Mouse (Mus musculus): ENCODE results near the gene Pik3r2. TPM values are rescaled to one million over a fixed set of nuclear protein-coding genes. Genes with fewer than 3 reads are reported as not detected.

The Pik3r2 gene
- polyA plus RNA-seq, 1 experiment from 2014 or later, result 30.1 TPM

DNA sequence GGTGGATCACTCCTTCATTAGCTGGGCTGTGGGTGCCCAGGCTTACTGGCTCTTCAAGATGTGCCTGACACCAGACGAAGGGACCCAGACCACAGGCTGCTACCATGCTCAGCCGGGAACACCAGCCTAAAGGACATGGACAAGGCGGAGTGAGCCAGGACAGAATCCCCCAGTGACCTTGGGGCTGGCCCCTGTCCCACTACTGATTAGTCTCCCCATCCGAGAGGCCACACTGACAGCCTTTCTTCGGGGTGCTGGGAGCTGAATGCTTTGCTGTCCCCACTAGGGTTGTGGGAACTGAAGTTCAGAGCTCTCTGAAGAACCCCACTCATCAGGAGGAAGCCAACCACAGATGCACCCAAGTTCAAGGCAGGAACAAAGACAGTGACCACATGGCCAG lies 1.3 kb downstream of the Pik3r2 start:
- H3K27me3 ChIP-seq (ENCODE audit: control insufficient read depth, insufficient read depth, low read length), result no peaks in the 10 kb centered on the region
- ATAC-seq (replicated peaks; ENCODE audit: insufficient number of reproducible peaks, low FRiP score, low TSS enrichment, low read depth) (no peak), DNase-seq (ENCODE audit: low spot score) (no peak)
- H3K4me3 ChIP-seq (ENCODE audit: low read depth, low read length), result peak overlapping the region; percentile 72
- WGBS, result 89% methylated on average over 5 of the region's 5 CpGs
- peak overlapping the region; percentile 28 for H3K9ac ChIP-seq (replicated peaks; ENCODE audit: low read length)
- no peaks in the 10 kb centered on the region; the same call in 1 of the 2 replicates for H3K4me1 ChIP-seq (ENCODE audit: control insufficient read depth, insufficient read depth, low read length)
- peaks cover 2% of the 10 kb centered on the region for H3K36me3 ChIP-seq (replicated peaks; ENCODE audit: control insufficient read depth, insufficient read depth, low read depth, low read length)
- H3K4me2 ChIP-seq (ENCODE audit: low read depth, low read length), result peak overlapping the region; percentile 86; the same call in 1 of the 2 replicates
- H3K27ac ChIP-seq (replicated peaks; ENCODE audit: low read depth, low read length), result no peak overlapping the region
- H3K9me3 ChIP-seq (replicated peaks; ENCODE audit: control insufficient read depth, low read length), result no peaks in the 10 kb centered on the region

- no peak overlapping the region; the same call in 1 of the 2 replicates for H3K9ac ChIP-seq (replicated peaks; ENCODE audit: low read length)
These were observed 1.8 kb downstream of the Pik3r2 start for GRCm38 (mm10) chr8:70774740-70775139.

GRCm38 (mm10) chr8:70773833-70774232 lies 2.7 kb downstream of the Pik3r2 start:
- no peak overlapping the region for H3K4me2 ChIP-seq (ENCODE audit: low read depth, low read length)
- H3K9me3 ChIP-seq (replicated peaks; ENCODE audit: control insufficient read depth, low read length), result no peaks in the 10 kb centered on the region
- H3K4me1 ChIP-seq (ENCODE audit: control insufficient read depth, insufficient read depth, low read length), result no peaks in the 10 kb centered on the region; the same call in 1 of the 2 replicates
- H3K36me3 ChIP-seq (replicated peaks; ENCODE audit: control insufficient read depth, insufficient read depth, low read depth, low read length), result peaks cover 5% of the 10 kb centered on the region
- DNase-seq (ENCODE audit: low spot score) (no peak), ATAC-seq (replicated peaks; ENCODE audit: insufficient number of reproducible peaks, low FRiP score, low TSS enrichment, low read depth) (no peak)
- H3K4me3 ChIP-seq (ENCODE audit: low read depth, low read length), result 0 out of 2 replicates have a peak overlapping the region, but pooled peaks have one; percentile 4
- 82% methylated on average over 9 of the region's 9 CpGs for WGBS
- no peak overlapping the region for H3K27ac ChIP-seq (replicated peaks; ENCODE audit: low read depth, low read length)
- no peak overlapping the region; the same call in 1 of the 2 replicates for H3K9ac ChIP-seq (replicated peaks; ENCODE audit: low read length)
- no peaks in the 10 kb centered on the region for H3K27me3 ChIP-seq (ENCODE audit: control insufficient read depth, insufficient read depth, low read length)

More at GRCm38 (mm10) chr8:70774740-70775139, 1.8 kb downstream of the Pik3r2 start:
- H3K27ac ChIP-seq (replicated peaks; ENCODE audit: low read depth, low read length), result no peak overlapping the region
- H3K4me2 ChIP-seq (ENCODE audit: low read depth, low read length), result no peak overlapping the region; the same call in 1 of the 2 replicates
- WGBS, result 95% methylated on average over 18 of the region's 18 CpGs
- H3K4me3 ChIP-seq (ENCODE audit: low read depth, low read length), result no peak overlapping the region
- H3K9me3 ChIP-seq (replicated peaks; ENCODE audit: control insufficient read depth, low read length), result no peaks in the 10 kb centered on the region
- no peak for DNase-seq (ENCODE audit: low spot score)
- H3K27me3 ChIP-seq (ENCODE audit: control insufficient read depth, insufficient read depth, low read length), result no peaks in the 10 kb centered on the region
- no peaks in the 10 kb centered on the region; the same call in 1 of the 2 replicates for H3K4me1 ChIP-seq (ENCODE audit: control insufficient read depth, insufficient read depth, low read length)
- peaks cover 3% of the 10 kb centered on the region for H3K36me3 ChIP-seq (replicated peaks; ENCODE audit: control insufficient read depth, insufficient read depth, low read depth, low read length)
- no peak for ATAC-seq (replicated peaks; ENCODE audit: insufficient number of reproducible peaks, low FRiP score, low TSS enrichment, low read depth)

- ATAC-seq (replicated peaks; ENCODE audit: insufficient number of reproducible peaks, low FRiP score, low TSS enrichment, low read depth) (no peak), DNase-seq (ENCODE audit: low spot score) (no peak)
- Histone ChIP-seq H3K9ac (replicated peaks; ENCODE audit: low read length) (no peak overlapping the region), H3K4me3 (ENCODE audit: low read depth, low read length) (no peak overlapping the region), H3K36me3 (replicated peaks; ENCODE audit: control insufficient read depth, insufficient read depth, low read depth, low read length) (peaks cover 8% of the 10 kb centered on the region), H3K27me3 (ENCODE audit: control insufficient read depth, insufficient read depth, low read length) (no peaks in the 10 kb centered on the region), H3K27ac (replicated peaks; ENCODE audit: low read depth, low read length) (no peak overlapping the region), H3K4me1 (ENCODE audit: control insufficient read depth, insufficient read depth, low read length) (no peaks in the 10 kb centered on the region; the same call in 1 of the 2 replicates), H3K9me3 (replicated peaks; ENCODE audit: control insufficient read depth, low read length) (no peaks in the 10 kb centered on the region), H3K4me2 (ENCODE audit: low read depth, low read length) (no peak overlapping the region)
- 92% methylated on average over 5 of the region's 5 CpGs for WGBS
These were observed 3.1 kb downstream of the Pik3r2 start for GRCm38 (mm10) chr8:70773410-70773809.

DNA sequence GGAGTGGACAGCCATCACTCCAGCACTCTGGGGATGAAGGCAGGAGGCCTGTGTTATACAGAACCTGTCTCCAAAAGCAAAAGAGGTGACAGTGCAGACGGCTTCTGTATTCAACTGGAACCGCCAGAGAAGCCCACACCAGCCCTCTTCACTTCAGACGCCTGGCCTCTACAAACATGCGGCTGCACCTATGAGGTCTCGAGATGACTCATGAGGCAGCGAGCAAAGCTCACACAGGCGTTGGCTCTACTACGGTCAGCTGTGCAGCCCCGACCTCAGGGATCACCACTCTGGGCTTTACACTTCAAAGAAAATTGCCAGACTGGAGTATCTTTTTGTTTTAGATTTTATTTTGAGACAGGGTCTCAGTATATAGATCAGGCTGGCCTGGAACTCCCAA lies 3.6 kb downstream of the Pik3r2 start:
- Histone ChIP-seq H3K4me1 (ENCODE audit: control insufficient read depth, insufficient read depth, low read length) (no peaks in the 10 kb centered on the region; the same call in 1 of the 2 replicates), H3K9ac (replicated peaks; ENCODE audit: low read length) (no peak overlapping the region), H3K4me3 (ENCODE audit: low read depth, low read length) (no peak overlapping the region), H3K9me3 (replicated peaks; ENCODE audit: control insufficient read depth, low read length) (no peaks in the 10 kb centered on the region), H3K4me2 (ENCODE audit: low read depth, low read length) (no peak overlapping the region), H3K36me3 (replicated peaks; ENCODE audit: control insufficient read depth, insufficient read depth, low read depth, low read length) (peaks cover 10% of the 10 kb centered on the region), H3K27me3 (ENCODE audit: control insufficient read depth, insufficient read depth, low read length) (no peaks in the 10 kb centered on the region), H3K27ac (replicated peaks; ENCODE audit: low read depth, low read length) (no peak overlapping the region)
- DNase-seq (ENCODE audit: low spot score), result no peak
- no peak for ATAC-seq (replicated peaks; ENCODE audit: insufficient number of reproducible peaks, low FRiP score, low TSS enrichment, low read depth)
- 88% methylated on average over 9 of the region's 9 CpGs for WGBS

DNA sequence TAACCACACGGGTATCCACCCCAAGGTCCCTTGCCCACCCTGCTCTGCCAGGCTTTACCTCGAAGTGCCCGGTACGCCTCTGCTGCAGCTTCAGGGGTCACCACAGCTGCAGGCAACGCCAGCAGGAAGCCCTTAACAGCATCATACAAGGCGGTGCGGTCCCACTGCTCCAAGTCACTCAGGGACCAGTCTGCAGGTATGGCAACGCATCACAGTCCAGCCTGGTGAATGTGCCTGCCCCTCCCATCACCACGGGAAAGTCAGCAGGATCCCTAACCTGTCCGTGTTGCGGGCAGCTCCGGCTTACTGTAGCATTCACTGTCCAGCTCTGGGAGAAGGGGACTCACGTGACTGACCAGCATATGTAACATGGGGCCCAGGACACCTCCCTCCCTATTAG lies 4.4 kb downstream of the Pik3r2 start:
- no peak overlapping the region for H3K4me2 ChIP-seq (ENCODE audit: low read depth, low read length)
- no peaks in the 10 kb centered on the region; the same call in 1 of the 2 replicates for H3K4me1 ChIP-seq (ENCODE audit: control insufficient read depth, insufficient read depth, low read length)
- H3K4me3 ChIP-seq (ENCODE audit: low read depth, low read length), result no peak overlapping the region
- no peak for ATAC-seq (replicated peaks; ENCODE audit: insufficient number of reproducible peaks, low FRiP score, low TSS enrichment, low read depth)
- no peaks in the 10 kb centered on the region for H3K9me3 ChIP-seq (replicated peaks; ENCODE audit: control insufficient read depth, low read length)
- no peak overlapping the region for H3K9ac ChIP-seq (replicated peaks; ENCODE audit: low read length)
- H3K36me3 ChIP-seq (replicated peaks; ENCODE audit: control insufficient read depth, insufficient read depth, low read depth, low read length), result peaks cover 10% of the 10 kb centered on the region
- WGBS, result 96% methylated on average over 13 of the region's 13 CpGs
- H3K27ac ChIP-seq (replicated peaks; ENCODE audit: low read depth, low read length), result no peak overlapping the region
- no peak for DNase-seq (ENCODE audit: low spot score)
- no peaks in the 10 kb centered on the region for H3K27me3 ChIP-seq (ENCODE audit: control insufficient read depth, insufficient read depth, low read length)

DNA sequence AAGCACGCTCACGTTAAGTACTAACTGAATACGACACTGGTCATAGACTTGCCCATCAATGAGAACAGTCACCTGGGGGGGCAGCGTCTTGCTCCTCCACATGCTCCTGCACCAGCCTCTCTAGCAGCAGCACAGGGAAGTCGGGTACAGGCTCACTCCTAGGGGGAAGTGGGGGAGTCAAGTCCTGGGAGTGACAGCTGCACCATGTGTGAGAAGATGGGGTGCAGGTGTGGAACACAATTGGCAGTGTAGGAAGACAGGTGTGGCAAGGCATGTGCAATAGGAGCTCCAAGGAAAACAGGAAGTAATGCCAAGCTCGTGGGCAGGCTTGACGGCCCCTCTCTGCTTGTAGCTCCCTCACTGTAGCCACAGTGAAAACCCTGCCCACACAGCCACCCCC lies 5.3 kb downstream of the Pik3r2 start:
- peaks cover 3% of the 10 kb centered on the region for H3K4me1 ChIP-seq (ENCODE audit: control insufficient read depth, insufficient read depth, low read length)
- 85% methylated on average over 7 of the region's 7 CpGs for WGBS
- DNase-seq (ENCODE audit: low spot score) (no peak), ATAC-seq (replicated peaks; ENCODE audit: insufficient number of reproducible peaks, low FRiP score, low TSS enrichment, low read depth) (no peak)
- no peak overlapping the region for H3K9ac ChIP-seq (replicated peaks; ENCODE audit: low read length)
- H3K4me3 ChIP-seq (ENCODE audit: low read depth, low read length), result no peak overlapping the region
- no peak overlapping the region for H3K27ac ChIP-seq (replicated peaks; ENCODE audit: low read depth, low read length)
- no peaks in the 10 kb centered on the region for H3K27me3 ChIP-seq (ENCODE audit: control insufficient read depth, insufficient read depth, low read length)
- peaks cover 10% of the 10 kb centered on the region for H3K36me3 ChIP-seq (replicated peaks; ENCODE audit: control insufficient read depth, insufficient read depth, low read depth, low read length)
- H3K4me2 ChIP-seq (ENCODE audit: low read depth, low read length), result no peak overlapping the region
- no peaks in the 10 kb centered on the region for H3K9me3 ChIP-seq (replicated peaks; ENCODE audit: control insufficient read depth, low read length)

DNA sequence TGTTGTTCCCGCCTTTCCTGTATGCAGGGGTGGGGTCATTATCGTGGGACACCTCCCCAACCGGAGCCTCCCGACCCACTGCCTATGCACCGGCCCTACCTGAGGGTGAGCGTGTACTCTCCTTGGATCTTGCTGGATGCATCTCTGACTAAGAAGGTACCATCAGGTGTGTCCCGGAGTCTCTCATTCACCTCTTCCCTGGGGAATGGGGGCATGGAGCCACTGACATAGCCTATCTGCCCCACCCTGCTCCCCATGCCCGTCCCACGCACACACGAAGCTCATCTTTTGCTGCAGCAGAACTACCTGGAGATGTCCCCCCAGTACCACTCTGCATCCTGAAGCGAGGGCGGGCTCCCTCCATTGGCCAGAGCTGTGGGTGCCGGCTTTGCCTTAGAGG lies 5.8 kb downstream of the Pik3r2 start:
- H3K4me2 ChIP-seq (ENCODE audit: low read depth, low read length), result no peak overlapping the region
- 94% methylated on average over 13 of the region's 13 CpGs for WGBS
- H3K4me1 ChIP-seq (ENCODE audit: control insufficient read depth, insufficient read depth, low read length), result peaks cover 3% of the 10 kb centered on the region
- H3K27me3 ChIP-seq (ENCODE audit: control insufficient read depth, insufficient read depth, low read length), result no peaks in the 10 kb centered on the region
- no peak for ATAC-seq (replicated peaks; ENCODE audit: insufficient number of reproducible peaks, low FRiP score, low TSS enrichment, low read depth)
- H3K36me3 ChIP-seq (replicated peaks; ENCODE audit: control insufficient read depth, insufficient read depth, low read depth, low read length), result peaks cover 10% of the 10 kb centered on the region
- no peaks in the 10 kb centered on the region for H3K9me3 ChIP-seq (replicated peaks; ENCODE audit: control insufficient read depth, low read length)
- H3K9ac ChIP-seq (replicated peaks; ENCODE audit: low read length), result no peak overlapping the region
- H3K4me3 ChIP-seq (ENCODE audit: low read depth, low read length), result no peak overlapping the region
- DNase-seq (ENCODE audit: low spot score), result no peak
- no peak overlapping the region for H3K27ac ChIP-seq (replicated peaks; ENCODE audit: low read depth, low read length)

All from embryonic facial prominence, embryonic 11.5 days (tissue).